Mouse (Mus musculus) heart, postnatal 0 days (tissue): Measurements from ENCODE around the gene Clcf1. TPM values are rescaled to one million over a fixed set of nuclear protein-coding genes. Genes with fewer than 3 reads are reported as not detected.

Experiments
- ATAC-seq: fragments of 200-750 bp; cut with Nextera tagmentation; 2 replicates; pipeline ENCODE4 v1.8.0; 2017; ENCODE audit warnings: low read depth, moderate number of reproducible peaks, moderate library complexity; ENCODE audit not compliant: insufficient read depth
- DNase-seq: peaks from one replicate; pipeline ENCODE4 v3.0.0-alpha.2; 2016; ENCODE audit warnings: low spot score
- H3K27ac ChIP-seq: fragments of 300-500 bp; sonication (generic); 2 replicates; pipeline ENCODE4 v1.5.1; 2014; ENCODE audit warnings: low read depth, mild to moderate bottlenecking
- H3K27me3 ChIP-seq: fragments of 300-500 bp; sonication (generic); 2 replicates; pipeline ENCODE4 v1.6.1; 2014; ENCODE audit warnings: low read length, mixed read lengths; ENCODE audit not compliant: control insufficient read depth, insufficient read depth
- H3K36me3 ChIP-seq: fragments of 300-500 bp; sonication (generic); replicated peaks from 2 replicates; pipeline ENCODE4 v1.6.1; 2014; ENCODE audit warnings: low read length, mixed read lengths; ENCODE audit not compliant: control insufficient read depth, insufficient read depth
- H3K4me1 ChIP-seq: fragments of 300-500 bp; sonication (generic); 2 replicates; pipeline ENCODE4 v1.6.1; 2014; ENCODE audit warnings: antibody characterized with exemption; ENCODE audit not compliant: control insufficient read depth, insufficient read depth
- H3K4me2 ChIP-seq: fragments of 300-500 bp; sonication (generic); 2 replicates; pipeline ENCODE4 v1.6.1; 2014; ENCODE audit warnings: low read depth, mild to moderate bottlenecking, low read length, moderate library complexity
- H3K4me3 ChIP-seq: fragments of 300-500 bp; sonication (generic); 2 replicates; pipeline ENCODE4 v1.5.1; 2014; ENCODE audit warnings: low read depth, low read length
- H3K9ac ChIP-seq: fragments of 300-500 bp; sonication (generic); replicated peaks from 2 replicates; pipeline ENCODE4 v1.6.1; 2014; ENCODE audit warnings: low read depth, low read length, mixed read lengths
- H3K9me3 ChIP-seq: fragments of 300-500 bp; sonication (generic); replicated peaks from 2 replicates; pipeline ENCODE4 v1.6.1; 2016; ENCODE audit warnings: low read length; ENCODE audit not compliant: control insufficient read depth
- CTCF ChIP-seq: IDR thresholded peaks from 2 replicates; pipeline ENCODE4 v1.5.1; 2016; ENCODE audit warnings: antibody characterized with exemption, control low read depth, low read depth
- EP300 ChIP-seq: IDR thresholded peaks from 2 replicates; pipeline ENCODE4 v1.6.1; 2016; ENCODE audit warnings: antibody characterized with exemption, low read depth
- WGBS: fragments of 180-500 bp; shearing (Covaris S2); extraction: QIAGEN DNeasy Blood & Tissue Kit; methylation state at CpG from one replicate; pipeline ENCODE4 v1.1.7; 2014; 5-methylcytosine and 5-hydroxymethylcytosine counted together
- polyA plus RNA-seq: library from polyadenylated mRNA; unstranded; fragments of >200 nt; fragmentation: Nextera tagmentation; extraction: Ambion mirVana; gene quantifications from 2 replicates; pipeline ENCODE4 v1.2.1, GENCODE M21; 2015
- total RNA-seq: library from RNA; depleted of rRNA; stranded (reverse); fragments of >200 nt; gene quantifications from 2 replicates; pipeline ENCODE4 v1.2.3, GENCODE M21; 2014; ENCODE audit warnings: low replicate concordance

Clcf1 gene
- total and polyA plus RNA-seq, 2 experiments from 2014 or later = 0.67 to 14.7 TPM

- no peaks in the 10 kb centered on the region for H3K36me3 ChIP-seq
- H3K4me3 ChIP-seq = no peak overlapping the region
- TF ChIP-seq CTCF (no peak), EP300 (no peak)
- 32% methylated on average over 13 of the region's 14 CpGs for WGBS
- H3K4me2 ChIP-seq = peak overlapping the region; percentile 17
- no peak overlapping the region for H3K27ac ChIP-seq
- H3K27me3 ChIP-seq = 0 out of 2 replicates have a peak, but pooled peaks cover 8% of the 10 kb centered on the region
- H3K9ac ChIP-seq = no peak overlapping the region
- H3K4me1 ChIP-seq = peaks cover 14% of the 10 kb centered on the region
- H3K9me3 ChIP-seq = no peaks in the 10 kb centered on the region
- DNase-seq (no peak), ATAC-seq (0 out of 2 replicates have a peak, but pooled peaks have one; percentile 7)
Measured at GRCm38 (mm10) chr19:4220957-4221743, 7.1 kb downstream of the Clcf1 start.

- 67% methylated on average over 11 of the region's 11 CpGs for WGBS
- no peak overlapping the region for H3K9ac ChIP-seq
- no peak for DNase-seq
- H3K27me3 ChIP-seq = no peaks in the 10 kb centered on the region
- H3K4me3 ChIP-seq = no peak overlapping the region
- H3K9me3 ChIP-seq = no peaks in the 10 kb centered on the region
- peaks cover 13% of the 10 kb centered on the region; the same call in 1 of the 2 replicates for H3K4me1 ChIP-seq
- TF ChIP-seq CTCF (no peak), EP300 (no peak)
- no peak for ATAC-seq
- no peaks in the 10 kb centered on the region for H3K36me3 ChIP-seq
- no peak overlapping the region for H3K4me2 ChIP-seq
- no peak overlapping the region for H3K27ac ChIP-seq
Measured at GRCm38 (mm10) chr19:4222165-4222564, 8.1 kb downstream of the Clcf1 start.

DNA sequence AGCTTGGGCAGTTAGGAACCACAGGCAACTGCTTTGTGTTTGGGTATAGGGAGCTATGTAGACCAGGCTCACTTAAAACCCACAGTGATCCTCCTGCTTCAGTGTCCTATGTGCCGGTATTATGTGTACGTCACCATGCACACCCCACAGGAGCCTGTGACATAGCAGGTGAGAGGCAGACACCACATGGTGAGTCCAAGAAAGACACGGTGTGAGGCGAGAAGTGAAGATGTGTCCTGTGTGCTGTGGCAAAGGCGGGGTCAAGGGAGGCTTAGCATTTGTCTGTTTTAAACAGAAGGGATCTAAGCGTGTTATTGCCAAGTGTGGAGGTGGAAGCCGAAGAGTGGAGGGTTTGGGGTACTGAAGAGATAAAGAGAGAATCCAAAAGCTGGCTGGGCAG is 12.7 kb downstream of the Clcf1 start:
- ATAC-seq (no peak), DNase-seq (no peak)
- TF ChIP-seq CTCF (no peak), EP300 (no peak)
- 87% methylated on average over 7 of the region's 7 CpGs for WGBS
- Histone ChIP-seq H3K9me3 (no peaks in the 10 kb centered on the region), H3K4me2 (no peak overlapping the region), H3K9ac (no peak overlapping the region), H3K36me3 (no peaks in the 10 kb centered on the region), H3K4me3 (no peak overlapping the region), H3K27me3 (no peaks in the 10 kb centered on the region), H3K4me1 (no peaks in the 10 kb centered on the region; the same call in 1 of the 2 replicates), H3K27ac (no peak overlapping the region)

- Histone ChIP-seq H3K27ac (no peak overlapping the region), H3K4me1 (peaks cover 2% of the 10 kb centered on the region; the same call in 1 of the 2 replicates), H3K36me3 (no peaks in the 10 kb centered on the region), H3K9ac (no peak overlapping the region), H3K9me3 (no peaks in the 10 kb centered on the region), H3K4me2 (no peak overlapping the region), H3K27me3 (no peaks in the 10 kb centered on the region), H3K4me3 (no peak overlapping the region)
- 59% methylated on average over 5 of the region's 5 CpGs for WGBS
- no peak for TF ChIP-seq EP300
- no peak for ATAC-seq
- no peak for DNase-seq
Measured at GRCm38 (mm10) chr19:4227446-4227845, 13.4 kb downstream of the Clcf1 start.

- Histone ChIP-seq H3K4me3 (no peak overlapping the region), H3K27me3 (no peaks in the 10 kb centered on the region), H3K36me3 (no peaks in the 10 kb centered on the region), H3K4me1 (peaks cover 5% of the 10 kb centered on the region; the same call in 1 of the 2 replicates), H3K9me3 (no peaks in the 10 kb centered on the region), H3K4me2 (no peak overlapping the region), H3K9ac (no peak overlapping the region), H3K27ac (no peak overlapping the region)
- ATAC-seq (peak; percentile 31), DNase-seq (peak; percentile 92)
- WGBS = 13% methylated on average over 8 of the region's 8 CpGs
- no peak for TF ChIP-seq EP300
- peak; percentile 98 for TF ChIP-seq CTCF
Measured at GRCm38 (mm10) chr19:4227894-4228678, 14.0 kb downstream of the Clcf1 start.
